Mouse (Mus musculus): ENCODE data around the gene Atpaf2. TPM values are rescaled to one million over a fixed set of nuclear protein-coding genes. Genes with fewer than 3 reads are reported as not detected.
A peak's percentile ranks its signal among the peaks of the same experiment; 100 is the strongest.

Atpaf2 gene
- polyA plus RNA-seq, 1 experiment from 2014 or later, result 51.8 TPM

- Histone ChIP-seq H3K4me3 (no peak overlapping the region), H3K9me3 (replicated peaks) (no peaks in the 10 kb centered on the region), H3K4me1 (peaks cover 19% of the 10 kb centered on the region), H3K27ac (replicated peaks) (no peak overlapping the region), H3K27me3 (ENCODE audit: low read depth, poor library complexity, severe bottlenecking) (no peaks in the 10 kb centered on the region), H3K36me3 (no peaks in the 10 kb centered on the region)
- no peak for DNase-seq (ENCODE audit: low spot score)
- 90% methylated on average over 5 of the region's 5 CpGs for WGBS
Measured at GRCm38 (mm10) chr11:60385946-60386345, 32.3 kb downstream of the Atpaf2 start.

GRCm38 (mm10) chr11:60384762-60385421, 33.4 kb downstream of the Atpaf2 start:
- Histone ChIP-seq H3K27ac (replicated peaks) (peak overlapping the region; percentile 76), H3K27me3 (ENCODE audit: low read depth, poor library complexity, severe bottlenecking) (no peaks in the 10 kb centered on the region), H3K9me3 (replicated peaks) (no peaks in the 10 kb centered on the region), H3K4me3 (peak overlapping the region; percentile 41), H3K4me1 (peaks cover 19% of the 10 kb centered on the region), H3K36me3 (no peaks in the 10 kb centered on the region)
- WGBS, result 7% methylated on average over 16 of the region's 16 CpGs
- peak; percentile 31 for DNase-seq (ENCODE audit: low spot score)

GRCm38 (mm10) chr11:60383518-60383917, 34.7 kb downstream of the Atpaf2 start:
- Histone ChIP-seq H3K4me3 (no peak overlapping the region), H3K36me3 (no peaks in the 10 kb centered on the region), H3K9me3 (replicated peaks) (no peaks in the 10 kb centered on the region), H3K27ac (replicated peaks) (no peak overlapping the region), H3K4me1 (peaks cover 19% of the 10 kb centered on the region), H3K27me3 (ENCODE audit: low read depth, poor library complexity, severe bottlenecking) (no peaks in the 10 kb centered on the region)
- no peak for DNase-seq (ENCODE audit: low spot score)
- WGBS, result 88% methylated on average over 6 of the region's 6 CpGs

- H3K27ac ChIP-seq (replicated peaks), result no peak overlapping the region
- no peak for DNase-seq (ENCODE audit: low spot score)
- H3K9me3 ChIP-seq (replicated peaks), result no peaks in the 10 kb centered on the region
- H3K36me3 ChIP-seq, result no peaks in the 10 kb centered on the region
- WGBS, result 85% methylated on average over 6 of the region's 6 CpGs
- no peak overlapping the region for H3K4me3 ChIP-seq
- no peaks in the 10 kb centered on the region for H3K4me1 ChIP-seq
- no peaks in the 10 kb centered on the region for H3K27me3 ChIP-seq (ENCODE audit: low read depth, poor library complexity, severe bottlenecking)
Measured at GRCm38 (mm10) chr11:60374481-60374880, 43.8 kb downstream of the Atpaf2 start.

GRCm38 (mm10) chr11:60370431-60370830, 47.8 kb downstream of the Atpaf2 start:
- peaks cover 11% of the 10 kb centered on the region for H3K4me1 ChIP-seq
- H3K27ac ChIP-seq (replicated peaks), result no peak overlapping the region
- no peaks in the 10 kb centered on the region for H3K9me3 ChIP-seq (replicated peaks)
- no peaks in the 10 kb centered on the region for H3K36me3 ChIP-seq
- no peaks in the 10 kb centered on the region for H3K27me3 ChIP-seq (ENCODE audit: low read depth, poor library complexity, severe bottlenecking)
- no peak for DNase-seq (ENCODE audit: low spot score)
- 89% methylated on average over 13 of the region's 13 CpGs for WGBS
- H3K4me3 ChIP-seq, result no peak overlapping the region

GRCm38 (mm10) chr11:60369448-60369847, 48.8 kb downstream of the Atpaf2 start:
- H3K36me3 ChIP-seq, result no peaks in the 10 kb centered on the region
- no peak overlapping the region for H3K27ac ChIP-seq (replicated peaks)
- no peaks in the 10 kb centered on the region for H3K27me3 ChIP-seq (ENCODE audit: low read depth, poor library complexity, severe bottlenecking)
- peaks cover 11% of the 10 kb centered on the region for H3K4me1 ChIP-seq
- H3K4me3 ChIP-seq, result no peak overlapping the region
- no peak for DNase-seq (ENCODE audit: low spot score)
- H3K9me3 ChIP-seq (replicated peaks), result no peaks in the 10 kb centered on the region
- WGBS, result 77% methylated on average over 4 of the region's 4 CpGs

- Histone ChIP-seq H3K4me1 (peaks cover 11% of the 10 kb centered on the region), H3K36me3 (no peaks in the 10 kb centered on the region), H3K4me3 (no peak overlapping the region), H3K27me3 (ENCODE audit: low read depth, poor library complexity, severe bottlenecking) (no peaks in the 10 kb centered on the region), H3K9me3 (replicated peaks) (no peaks in the 10 kb centered on the region), H3K27ac (replicated peaks) (no peak overlapping the region)
- no peak for DNase-seq (ENCODE audit: low spot score)
- WGBS, result 85% methylated on average over 4 of the region's 4 CpGs
Measured at GRCm38 (mm10) chr11:60368909-60369308, 49.3 kb downstream of the Atpaf2 start.

GRCm38 (mm10) chr11:60367256-60367655, 51.0 kb downstream of the Atpaf2 start:
- 83% methylated on average over 3 of the region's 3 CpGs for WGBS
- Histone ChIP-seq H3K4me1 (peaks cover 11% of the 10 kb centered on the region), H3K27me3 (ENCODE audit: low read depth, poor library complexity, severe bottlenecking) (no peaks in the 10 kb centered on the region), H3K27ac (replicated peaks) (no peak overlapping the region), H3K36me3 (no peaks in the 10 kb centered on the region), H3K4me3 (no peak overlapping the region), H3K9me3 (replicated peaks) (no peaks in the 10 kb centered on the region)
- DNase-seq (ENCODE audit: low spot score), result no peak

GRCm38 (mm10) chr11:60366239-60367019, 51.8 kb downstream of the Atpaf2 start:
- H3K4me3 ChIP-seq, result no peak overlapping the region
- peak overlapping the region; percentile 64 for H3K27ac ChIP-seq (replicated peaks)
- peaks cover 11% of the 10 kb centered on the region for H3K4me1 ChIP-seq
- H3K27me3 ChIP-seq (ENCODE audit: low read depth, poor library complexity, severe bottlenecking), result no peaks in the 10 kb centered on the region
- 53% methylated on average over 16 of the region's 16 CpGs for WGBS
- no peaks in the 10 kb centered on the region for H3K9me3 ChIP-seq (replicated peaks)
- DNase-seq (ENCODE audit: low spot score), result no peak
- H3K36me3 ChIP-seq, result no peaks in the 10 kb centered on the region

- no peak overlapping the region for H3K27ac ChIP-seq (replicated peaks)
- no peaks in the 10 kb centered on the region for H3K27me3 ChIP-seq (ENCODE audit: low read depth, poor library complexity, severe bottlenecking)
- H3K36me3 ChIP-seq, result no peaks in the 10 kb centered on the region
- no peaks in the 10 kb centered on the region for H3K4me1 ChIP-seq
- H3K9me3 ChIP-seq (replicated peaks), result no peaks in the 10 kb centered on the region
- WGBS, result 86% methylated on average over 5 of the region's 5 CpGs
- H3K4me3 ChIP-seq, result no peak overlapping the region
- no peak for DNase-seq (ENCODE audit: low spot score)
Measured at GRCm38 (mm10) chr11:60360631-60361201, 57.5 kb downstream of the Atpaf2 start.

- Histone ChIP-seq H3K4me3 (no peak overlapping the region), H3K27me3 (ENCODE audit: low read depth, poor library complexity, severe bottlenecking) (no peaks in the 10 kb centered on the region), H3K4me1 (no peaks in the 10 kb centered on the region), H3K27ac (replicated peaks) (no peak overlapping the region), H3K9me3 (replicated peaks) (no peaks in the 10 kb centered on the region), H3K36me3 (no peaks in the 10 kb centered on the region)
- DNase-seq (ENCODE audit: low spot score), result no peak
- 79% methylated on average over 1 of the region's 1 CpGs for WGBS
Measured at GRCm38 (mm10) chr11:60359936-60360335, 58.3 kb downstream of the Atpaf2 start.

- no peak overlapping the region for H3K4me3 ChIP-seq
- H3K27me3 ChIP-seq (ENCODE audit: low read depth, poor library complexity, severe bottlenecking), result no peaks in the 10 kb centered on the region
- no peaks in the 10 kb centered on the region for H3K9me3 ChIP-seq (replicated peaks)
- no peak overlapping the region for H3K27ac ChIP-seq (replicated peaks)
- no peaks in the 10 kb centered on the region for H3K4me1 ChIP-seq
- 71% methylated on average over 5 of the region's 5 CpGs for WGBS
- H3K36me3 ChIP-seq, result no peaks in the 10 kb centered on the region
- no peak for DNase-seq (ENCODE audit: low spot score)
Measured at GRCm38 (mm10) chr11:60359138-60359537, 59.1 kb downstream of the Atpaf2 start.

- Histone ChIP-seq H3K27ac (replicated peaks) (no peak overlapping the region), H3K27me3 (ENCODE audit: low read depth, poor library complexity, severe bottlenecking) (no peaks in the 10 kb centered on the region), H3K36me3 (no peaks in the 10 kb centered on the region), H3K4me3 (no peak overlapping the region), H3K9me3 (replicated peaks) (no peaks in the 10 kb centered on the region), H3K4me1 (peaks cover 5% of the 10 kb centered on the region)
- WGBS, result 87% methylated on average over 7 of the region's 7 CpGs
- DNase-seq (ENCODE audit: low spot score), result no peak
Measured at GRCm38 (mm10) chr11:60358548-60358947, 59.7 kb downstream of the Atpaf2 start.

Data from midbrain, embryonic 10.5 days (tissue).